Mouse (Mus musculus) kidney, postnatal 36 days (tissue): Measurements from ENCODE around the gene Gli3.

Experiments
- DNase-seq, 2 experiments: peaks; one replicate each; pipeline ENCODE4 v3.0.0; 2021 to 2022; ENCODE audit warnings: mixed read lengths in 2 of 2

Gli3 gene

GRCm38 (mm10) chr13:15724723-15725122 lies 261.7 kb downstream of the Gli3 start:
- DNase-seq = no peak

DNA sequence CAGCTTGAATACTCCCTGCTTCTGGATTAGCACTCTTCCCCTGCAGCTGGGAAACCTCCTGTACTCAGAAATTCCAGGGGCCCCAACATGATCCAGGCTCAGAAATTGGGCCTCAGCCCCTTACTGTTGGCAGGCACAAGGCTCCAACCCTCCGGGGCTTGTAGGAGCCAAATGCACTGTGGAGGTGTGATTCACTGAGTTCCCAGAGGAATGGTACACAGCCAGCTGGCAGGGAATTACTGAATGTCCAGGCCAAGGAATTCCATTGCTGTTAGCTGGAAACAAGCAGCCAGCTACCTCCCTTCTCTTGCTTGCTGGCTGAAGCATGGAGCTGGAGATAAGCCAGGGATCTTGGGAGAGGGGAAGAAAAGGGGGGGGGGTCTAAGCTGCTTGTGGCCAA lies 278.7 kb downstream of the Gli3 start:
- DNase-seq = peak; percentile 65 to 73

GRCm38 (mm10) chr13:15742308-15742707 lies 279.3 kb downstream of the Gli3 start:
- DNase-seq = no peak

- no peak for DNase-seq
These were observed 279.7 kb downstream of the Gli3 start for GRCm38 (mm10) chr13:15742777-15743176.

DNA sequence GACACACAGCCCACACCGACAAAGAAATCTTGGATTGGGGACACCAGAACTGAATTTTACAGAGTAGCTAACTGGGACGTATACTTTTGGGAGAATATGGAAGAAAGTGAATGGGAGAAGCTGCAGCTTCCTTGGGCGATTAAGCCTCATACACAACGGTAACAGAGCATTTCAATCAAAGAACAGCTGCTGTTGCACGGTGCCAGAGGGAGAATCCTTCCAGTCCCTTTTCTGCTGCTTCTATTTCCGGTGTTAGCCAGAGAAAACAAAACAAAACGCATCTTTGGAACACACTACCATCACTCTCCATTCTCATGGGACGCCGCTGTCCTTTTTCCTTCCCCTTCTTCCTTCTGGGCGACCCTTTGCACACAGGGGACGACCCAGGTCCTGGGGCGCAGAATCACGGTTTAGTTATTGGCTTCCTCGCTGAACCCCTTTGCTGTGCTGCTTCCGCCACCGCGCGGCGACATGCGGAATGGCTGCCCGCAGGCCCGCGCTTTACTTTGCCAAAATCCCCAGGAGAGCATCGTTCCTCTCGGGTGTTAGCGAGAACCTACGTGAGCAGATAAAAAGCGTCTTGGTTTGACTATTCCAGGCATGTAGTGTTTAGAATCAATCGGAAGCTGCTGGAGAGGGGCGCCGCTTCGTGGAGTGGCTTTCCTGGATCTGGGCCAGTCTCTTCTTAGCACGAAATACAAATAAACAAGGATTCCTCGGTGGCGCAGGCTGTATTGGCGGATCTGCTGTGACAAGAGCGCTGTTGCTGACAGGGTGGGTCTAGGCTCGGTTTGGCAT lies 296.0 kb downstream of the Gli3 start:
- DNase-seq = peak; percentile 57 to 85

DNA sequence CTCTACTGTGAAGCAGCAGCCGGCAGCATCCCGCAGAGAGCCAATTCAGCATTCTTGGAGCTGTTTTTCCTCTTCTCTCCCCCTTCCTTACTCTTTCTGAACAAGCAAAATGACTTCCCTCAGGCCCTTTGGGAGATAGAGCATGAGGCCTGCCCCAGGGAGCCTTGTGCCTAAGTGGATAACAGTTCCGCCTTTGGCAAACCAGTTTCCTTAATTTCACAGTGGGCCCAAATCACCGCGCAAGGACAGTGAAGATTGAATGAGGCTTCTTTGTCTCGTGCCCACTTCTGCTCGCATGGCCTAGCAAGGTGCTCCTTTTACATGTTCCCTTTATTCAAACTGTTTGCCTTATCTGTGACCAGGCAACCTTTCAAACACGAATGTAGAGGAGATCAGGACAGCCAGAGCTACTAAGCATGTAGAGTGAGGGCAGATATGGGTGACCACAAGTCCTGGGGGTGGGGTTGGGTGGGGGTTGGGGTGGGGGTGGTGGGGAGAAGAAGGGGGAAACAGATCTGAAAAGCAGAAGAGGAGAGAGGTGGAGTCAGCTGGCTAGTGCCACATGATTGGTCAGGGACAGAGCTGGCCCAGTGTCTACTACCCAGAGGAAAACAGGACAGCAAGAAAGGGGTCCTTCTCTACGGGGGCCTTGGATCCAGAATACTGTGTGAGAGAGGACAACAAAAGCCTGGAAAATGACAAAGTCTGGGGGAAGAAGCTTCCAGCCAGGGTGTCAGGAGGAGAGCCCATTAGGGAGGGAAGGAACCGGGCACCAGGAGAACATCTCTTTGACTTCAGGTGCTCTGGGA lies 296.8 kb downstream of the Gli3 start:
- no peak for DNase-seq

DNA sequence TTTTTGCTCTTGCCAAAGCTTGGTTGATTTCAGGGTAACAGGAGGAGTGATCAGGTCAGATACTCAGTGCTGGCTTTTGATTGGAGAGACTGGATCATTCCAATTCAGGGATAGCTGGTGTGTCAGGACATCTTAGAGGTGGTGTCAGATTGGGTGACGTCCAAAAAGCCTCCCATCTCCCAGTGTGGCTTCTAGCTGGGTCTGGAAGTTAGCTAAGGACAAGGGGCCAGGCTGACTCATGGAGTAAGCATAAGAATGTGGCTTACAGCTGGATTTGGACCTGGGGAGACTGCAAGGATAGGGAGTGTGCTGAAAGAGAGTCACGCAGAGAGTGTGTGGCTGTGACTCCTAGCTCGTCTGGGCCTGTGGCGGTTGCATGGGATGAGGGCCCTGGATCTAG lies 299.3 kb downstream of the Gli3 start:
- no peak for DNase-seq

DNA sequence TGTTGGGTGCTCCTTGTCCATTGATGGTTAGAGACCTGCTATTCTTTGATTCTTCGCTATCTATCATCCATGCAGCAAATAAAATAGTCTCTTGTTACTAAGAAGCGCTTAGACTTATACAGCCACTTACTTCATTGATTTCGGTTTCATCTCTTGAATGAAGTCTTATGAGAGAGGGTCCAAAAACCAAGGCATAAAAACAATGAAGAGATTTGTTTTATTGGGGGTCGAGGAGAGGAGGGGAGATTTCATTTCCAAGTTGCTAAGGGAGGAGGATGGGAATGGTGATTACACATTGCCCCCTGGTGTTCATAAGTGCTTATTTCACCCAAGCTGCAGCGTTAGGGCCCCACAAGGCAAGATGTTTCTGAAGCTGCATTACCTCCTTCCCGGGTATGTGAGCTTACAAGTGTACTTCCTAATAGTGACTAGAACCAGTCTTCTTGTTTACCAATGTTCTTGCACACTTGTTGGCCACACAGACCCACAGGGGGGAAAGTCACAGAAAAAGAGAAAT lies 299.9 kb downstream of the Gli3 start:
- DNase-seq = peak; percentile 21 to 40

DNA sequence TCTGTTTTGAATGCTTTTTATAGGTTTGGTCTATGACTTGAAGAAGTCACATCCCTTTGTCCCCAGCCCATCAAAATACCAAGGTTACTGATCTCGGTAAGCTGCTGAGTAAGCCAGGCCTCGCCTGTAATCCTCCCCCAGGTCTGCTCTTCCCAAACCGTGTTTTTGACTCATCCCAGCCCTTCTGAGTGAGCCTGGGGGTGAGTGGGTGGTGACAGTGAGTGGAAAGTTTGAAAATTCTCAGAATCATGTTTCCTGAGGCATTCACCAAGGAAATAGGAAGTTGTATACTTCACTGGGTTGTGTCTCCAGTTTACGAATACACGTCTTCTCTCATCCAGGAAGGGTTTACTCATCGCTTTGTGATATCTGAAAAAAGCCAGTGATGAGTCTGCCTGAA lies 314.6 kb downstream of the Gli3 start:
- no peak for DNase-seq
